Mouse (Mus musculus) 3T3-L1 (cell line): Measurements from ENCODE around the gene Ifit3b.
"Not testable (repeated sequence)": the region's sequence is repeated elsewhere in the genome, so short reads cannot be mapped to it uniquely, and the experiment has no call there.

ENCODE experiments used
- DNase-seq: peaks from one replicate; pipeline ENCODE4 v3.0.0-alpha.2; 2015; ENCODE audit warnings: low read depth, low spot score

Gene Ifit3b

GRCm38 (mm10) chr19:34605472-34605871 is 2.3 kb upstream of the Ifit3b start:
- DNase-seq: no peak

- DNase-seq: not testable (repeated sequence)
Measured at GRCm38 (mm10) chr19:34610118-34610517, 2.3 kb downstream of the Ifit3b start.

GRCm38 (mm10) chr19:34612243-34613001 is 4.7 kb downstream of the Ifit3b start:
- DNase-seq: not testable (repeated sequence)

GRCm38 (mm10) chr19:34620871-34621270 is 13.1 kb downstream of the Ifit3b start:
- DNase-seq: no peak

GRCm38 (mm10) chr19:34623781-34624180 is 16.0 kb downstream of the Ifit3b start:
- no peak for DNase-seq

- no peak for DNase-seq
Measured at GRCm38 (mm10) chr19:34624663-34625062, 16.9 kb downstream of the Ifit3b start.

- no peak for DNase-seq
Measured at GRCm38 (mm10) chr19:34627496-34627895, 19.7 kb downstream of the Ifit3b start.

- no peak for DNase-seq
Measured at GRCm38 (mm10) chr19:34631487-34631886, 23.7 kb downstream of the Ifit3b start.

GRCm38 (mm10) chr19:34633484-34633883 is 25.7 kb downstream of the Ifit3b start:
- no peak for DNase-seq

GRCm38 (mm10) chr19:34636933-34637557 is 29.3 kb downstream of the Ifit3b start:
- peak; percentile 88 for DNase-seq

- peak; percentile 73 for DNase-seq
Measured at GRCm38 (mm10) chr19:34640623-34641022, 32.9 kb downstream of the Ifit3b start, which contains the start of the genes Ifit1bl2 and Ifit1. Ifit1bl2 (minus strand) TSS chr19:34640743. Ifit1 (plus strand) TSS chr19:34640871.

GRCm38 (mm10) chr19:34642616-34643015 is 34.8 kb downstream of the Ifit3b start:
- no peak for DNase-seq

GRCm38 (mm10) chr19:34647630-34648029 is 39.9 kb downstream of the Ifit3b start:
- not testable (repeated sequence) for DNase-seq

- no peak for DNase-seq
Measured at GRCm38 (mm10) chr19:34650276-34650675, 42.5 kb downstream of the Ifit3b start.

GRCm38 (mm10) chr19:34650997-34651396 is 43.2 kb downstream of the Ifit3b start:
- DNase-seq: no peak

- DNase-seq: no peak
Measured at GRCm38 (mm10) chr19:34655227-34655805, 47.5 kb downstream of the Ifit3b start.

- DNase-seq: no peak
Measured at GRCm38 (mm10) chr19:34656511-34657298, 48.9 kb downstream of the Ifit3b start.

- peak; percentile 86 for DNase-seq
Measured at GRCm38 (mm10) chr19:34662067-34662507, 54.3 kb downstream of the Ifit3b start.

- DNase-seq: no peak
Measured at GRCm38 (mm10) chr19:34662740-34663139, 55.0 kb downstream of the Ifit3b start.
